Comparison of ENCODE assay signal across 19 mouse cellular contexts in genomic region chr3:21908828-21909227, GRCm38 (mm10).
"Had no signal": no experiment of that assay in that cellular context is flagged by ENCODE, and none has a peak within 500 bp of the region (broad histone marks: within the 10 kb centered on the region; RNA-seq: fewer than 3 reads in every experiment).

No protein-coding gene starts in this region.

- H3K4me2 ChIP-seq: liver, embryonic 15.5 days; lung, embryonic 14.5 days; neural tube, embryonic 13.5 days; neural tube, embryonic 15.5 days had no signal

- H3K4me3 ChIP-seq: liver, embryonic 15.5 days; midbrain, embryonic 10.5 days; myocyte; neural tube, embryonic 13.5 days; neural tube, embryonic 15.5 days had no signal

- H3K4me1 ChIP-seq: liver, embryonic 15.5 days; midbrain, embryonic 10.5 days; neural tube, embryonic 13.5 days; neural tube, embryonic 15.5 days had no signal

- ATAC-seq: midbrain, embryonic 16.5 days had no signal

- H3K27me3 ChIP-seq: liver, embryonic 15.5 days; neural tube, embryonic 13.5 days; neural tube, embryonic 15.5 days had no signal

- H3K9me3 ChIP-seq: liver, embryonic 15.5 days; midbrain, embryonic 10.5 days; neural tube, embryonic 13.5 days; neural tube, embryonic 15.5 days had no signal

- H3K27ac ChIP-seq: liver, embryonic 15.5 days; midbrain, embryonic 10.5 days; neural tube, embryonic 13.5 days; neural tube, embryonic 15.5 days had no signal

- H3K9ac ChIP-seq: liver, embryonic 15.5 days; lung, embryonic 14.5 days; neural tube, embryonic 13.5 days; neural tube, embryonic 15.5 days had no signal

- H3K36me3 ChIP-seq: liver, embryonic 15.5 days; midbrain, embryonic 10.5 days; neural tube, embryonic 13.5 days; neural tube, embryonic 15.5 days had no signal

- DNase-seq: lung, adult 18-20 months; lung, embryonic 14.5 days; lung, postnatal 10 days; lung, postnatal 4 days; midbrain, embryonic 14.5 days; retina, postnatal 1 day; right cerebral cortex, adult 18-20 months; right cerebral cortex, postnatal 25 days; right cerebral cortex, postnatal 4 days; spleen, adult 18-20 months; thymus, adult 18-20 months; thymus, postnatal 14 days; thymus, postnatal 36 days had no signal
